Mouse (Mus musculus): ENCODE measurements around the gene Stub1. TPM values are rescaled to one million over a fixed set of nuclear protein-coding genes. Genes with fewer than 3 reads are reported as not detected.
"Not testable (repeated sequence)": the region's sequence is repeated elsewhere in the genome, so short reads cannot be mapped to it uniquely, and the experiment has no call there.

Gene Stub1
- polyA plus RNA-seq, 1 experiment from 2014 or later, result 336 TPM

DNA sequence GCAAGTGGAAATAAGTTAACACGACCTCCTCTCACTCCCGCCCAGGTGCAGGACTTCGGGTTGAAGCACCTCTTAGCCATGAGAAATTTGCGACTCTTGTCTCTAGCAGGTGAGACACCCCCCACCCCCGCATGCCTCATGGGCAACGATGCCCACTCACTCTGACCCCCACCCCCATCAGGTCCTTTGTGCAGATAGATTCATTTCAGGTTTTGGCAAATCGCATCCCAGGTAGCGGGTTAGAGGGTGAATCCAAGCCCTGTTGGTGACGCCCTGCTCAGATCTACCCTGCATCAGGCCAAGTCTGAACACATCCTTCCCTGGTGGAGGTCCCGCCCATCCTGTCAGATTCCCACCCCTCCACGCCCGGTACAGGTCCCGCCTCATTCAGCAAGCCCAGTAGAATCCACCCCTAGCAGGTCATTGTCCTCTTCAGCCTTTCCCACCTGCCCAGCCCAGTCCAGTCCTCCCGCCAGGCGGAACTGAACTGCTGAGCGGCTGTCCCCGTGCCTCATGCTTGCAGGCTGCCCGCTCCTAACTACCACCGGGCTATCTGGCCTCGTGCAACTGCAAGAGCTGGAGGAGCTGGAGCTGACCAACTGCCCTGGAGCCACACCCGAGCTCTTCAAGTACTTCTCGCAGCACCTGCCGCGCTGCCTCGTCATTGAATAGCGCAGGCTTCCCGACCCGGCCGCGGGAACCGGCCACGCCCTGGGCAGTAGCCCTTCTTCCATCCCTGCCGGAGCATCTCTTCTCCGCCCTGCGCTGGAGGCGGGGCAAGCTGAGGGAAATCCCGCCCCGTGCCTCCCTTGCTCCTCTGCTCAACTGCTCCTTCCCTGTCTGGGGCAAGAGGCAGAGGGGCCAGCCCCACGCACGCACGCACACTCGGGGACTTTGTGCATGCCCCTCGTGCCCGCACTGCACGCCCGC, 14.1 kb downstream of the Stub1 start:
- H3K9ac ChIP-seq, result no peak overlapping the region
- no peak for DNase-seq (ENCODE audit: low spot score)
- WGBS, result 11% methylated on average over 46 of the region's 46 CpGs

GRCm38 (mm10) chr17:25817662-25818061, 15.5 kb downstream of the Stub1 start:
- Histone ChIP-seq H3K9me3 (ENCODE audit: control insufficient read depth, low read length) (no peaks in the 10 kb centered on the region), H3K36me3 (replicated peaks; ENCODE audit: control insufficient read depth, insufficient read depth) (peaks cover 44% of the 10 kb centered on the region), H3K27me3 (ENCODE audit: control insufficient read depth, insufficient read depth, low read length) (peaks cover 22% of the 10 kb centered on the region; the same call in 1 of the 2 replicates), H3K4me2 (replicated peaks) (no peak overlapping the region), H3K27ac (no peak overlapping the region), H3K4me3 (replicated peaks; ENCODE audit: low read length) (no peak overlapping the region), H3K4me1 (replicated peaks; ENCODE audit: control insufficient read depth, insufficient read depth, low read length) (peaks cover 9% of the 10 kb centered on the region), H3K9ac (no peak overlapping the region)
- no peak for DNase-seq (ENCODE audit: low spot score)
- WGBS, result 89% methylated on average over 11 of the region's 11 CpGs
- no peak for ATAC-seq (ENCODE audit: low FRiP score)

More for the DNA sequence above, 14.1 kb downstream of the Stub1 start:
- no peaks in the 10 kb centered on the region for H3K9me3 ChIP-seq (ENCODE audit: control insufficient read depth, low read length)
- peaks cover 44% of the 10 kb centered on the region for H3K36me3 ChIP-seq (replicated peaks; ENCODE audit: control insufficient read depth, insufficient read depth)
- peaks cover 22% of the 10 kb centered on the region; the same call in 1 of the 2 replicates for H3K27me3 ChIP-seq (ENCODE audit: control insufficient read depth, insufficient read depth, low read length)
- no peak overlapping the region for H3K4me3 ChIP-seq (replicated peaks; ENCODE audit: low read length)
- no peak overlapping the region for H3K4me2 ChIP-seq (replicated peaks)
- H3K4me1 ChIP-seq (replicated peaks; ENCODE audit: control insufficient read depth, insufficient read depth, low read length), result peaks cover 4% of the 10 kb centered on the region
- no peak for ATAC-seq (ENCODE audit: low FRiP score)
- H3K27ac ChIP-seq, result no peak overlapping the region

DNA sequence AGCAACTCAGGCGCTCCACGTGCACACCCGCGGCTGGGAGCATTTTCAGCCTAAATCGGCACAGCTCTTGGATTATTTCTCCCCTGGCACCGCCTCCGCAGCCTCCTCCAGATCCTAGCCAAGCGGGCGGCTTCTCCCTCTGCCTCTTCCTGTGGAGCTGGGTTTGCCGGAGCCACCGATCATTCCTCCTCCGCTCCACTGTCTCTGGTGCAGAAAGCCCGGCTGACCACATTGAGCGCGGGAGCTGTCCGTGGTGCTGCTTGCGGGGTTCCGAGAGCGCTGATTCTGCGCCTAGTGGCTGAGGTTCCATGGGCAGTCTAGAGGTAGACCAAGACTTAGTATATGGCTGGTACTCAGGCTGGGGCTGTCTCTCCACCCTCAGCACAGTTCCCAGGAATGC, 19.7 kb downstream of the Stub1 start:
- H3K9ac ChIP-seq, result peak overlapping the region; percentile 44
- peak overlapping the region; percentile 39 for H3K4me2 ChIP-seq (replicated peaks)
- H3K27ac ChIP-seq, result no peak overlapping the region
- H3K36me3 ChIP-seq (replicated peaks; ENCODE audit: control insufficient read depth, insufficient read depth), result peaks cover 25% of the 10 kb centered on the region
- H3K27me3 ChIP-seq (ENCODE audit: control insufficient read depth, insufficient read depth, low read length), result peaks cover 12% of the 10 kb centered on the region; the same call in 1 of the 2 replicates
- no peak for ATAC-seq (ENCODE audit: low FRiP score)
- H3K9me3 ChIP-seq (ENCODE audit: control insufficient read depth, low read length), result no peaks in the 10 kb centered on the region
- WGBS, result 3% methylated on average over 20 of the region's 20 CpGs
- H3K4me1 ChIP-seq (replicated peaks; ENCODE audit: control insufficient read depth, insufficient read depth, low read length), result peaks cover 25% of the 10 kb centered on the region
- H3K4me3 ChIP-seq (replicated peaks; ENCODE audit: low read length), result 0 out of 2 replicates have a peak overlapping the region, but pooled peaks have one; percentile 2
- peak; percentile 74 for DNase-seq (ENCODE audit: low spot score)

- Histone ChIP-seq H3K4me2 (replicated peaks) (peak overlapping the region; percentile 99), H3K9me3 (ENCODE audit: control insufficient read depth, low read length) (no peaks in the 10 kb centered on the region), H3K27ac (no peak overlapping the region), H3K9ac (peak overlapping the region; percentile 99; the same call in 1 of the 2 replicates), H3K4me3 (replicated peaks; ENCODE audit: low read length) (peak overlapping the region; percentile 97; the same call in 1 of the 2 replicates), H3K27me3 (ENCODE audit: control insufficient read depth, insufficient read depth, low read length) (no peaks in the 10 kb centered on the region), H3K4me1 (replicated peaks; ENCODE audit: control insufficient read depth, insufficient read depth, low read length) (peaks cover 31% of the 10 kb centered on the region), H3K36me3 (replicated peaks; ENCODE audit: control insufficient read depth, insufficient read depth) (no peaks in the 10 kb centered on the region)
- no peak for ATAC-seq (ENCODE audit: low FRiP score)
- no peak for DNase-seq (ENCODE audit: low spot score)
- 80% methylated on average over 4 of the region's 4 CpGs for WGBS
Observed at GRCm38 (mm10) chr17:25810890-25811289, 22.3 kb downstream of the Stub1 start.

DNA sequence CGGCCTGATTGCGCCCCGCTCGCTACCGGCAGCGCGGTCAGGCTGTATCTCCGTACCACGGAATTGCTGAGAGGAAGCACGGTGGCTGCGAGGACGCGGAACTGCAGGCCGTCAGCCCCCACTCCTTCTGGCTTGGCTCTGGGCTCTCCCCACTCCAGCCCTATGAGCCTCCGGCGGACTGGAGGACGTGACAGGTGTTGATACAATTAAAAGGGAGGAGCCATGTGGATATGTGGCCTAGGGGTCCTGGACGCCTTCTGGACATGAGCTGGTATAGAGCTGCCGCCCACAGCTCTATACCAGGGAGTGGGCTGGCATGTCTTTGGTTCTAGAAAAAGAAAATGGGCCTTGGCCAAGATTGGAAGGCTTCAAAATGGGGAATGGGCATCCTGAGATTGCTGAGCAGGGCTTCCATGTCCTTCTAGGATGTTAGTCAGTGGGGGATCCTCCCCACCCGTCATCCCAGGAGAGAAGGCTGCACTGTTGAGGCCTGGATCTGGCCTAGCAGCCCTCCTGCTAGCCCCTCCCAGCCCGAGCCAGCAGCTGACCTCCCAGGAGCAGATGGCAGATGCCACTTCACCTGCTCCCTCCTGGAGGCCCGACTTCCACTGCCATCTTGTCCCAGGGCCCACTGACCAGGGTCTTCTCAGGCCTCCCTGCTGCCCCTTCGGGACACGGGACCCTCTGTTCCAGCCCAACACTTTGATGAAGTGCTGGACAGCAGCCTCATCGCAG, 23.4 kb downstream of the Stub1 start:
- Histone ChIP-seq H3K4me1 (replicated peaks; ENCODE audit: control insufficient read depth, insufficient read depth, low read length) (peaks cover 31% of the 10 kb centered on the region), H3K36me3 (replicated peaks; ENCODE audit: control insufficient read depth, insufficient read depth) (no peaks in the 10 kb centered on the region), H3K27ac (peak overlapping the region; percentile 99), H3K4me3 (replicated peaks; ENCODE audit: low read length) (peak overlapping the region; percentile 97), H3K9ac (peak overlapping the region; percentile 99), H3K9me3 (ENCODE audit: control insufficient read depth, low read length) (no peaks in the 10 kb centered on the region), H3K27me3 (ENCODE audit: control insufficient read depth, insufficient read depth, low read length) (no peaks in the 10 kb centered on the region), H3K4me2 (replicated peaks) (peak overlapping the region; percentile 99)
- ATAC-seq (ENCODE audit: low FRiP score), result peak; percentile 41
- WGBS, result 3% methylated on average over 24 of the region's 25 CpGs
- DNase-seq (ENCODE audit: low spot score), result no peak

DNA sequence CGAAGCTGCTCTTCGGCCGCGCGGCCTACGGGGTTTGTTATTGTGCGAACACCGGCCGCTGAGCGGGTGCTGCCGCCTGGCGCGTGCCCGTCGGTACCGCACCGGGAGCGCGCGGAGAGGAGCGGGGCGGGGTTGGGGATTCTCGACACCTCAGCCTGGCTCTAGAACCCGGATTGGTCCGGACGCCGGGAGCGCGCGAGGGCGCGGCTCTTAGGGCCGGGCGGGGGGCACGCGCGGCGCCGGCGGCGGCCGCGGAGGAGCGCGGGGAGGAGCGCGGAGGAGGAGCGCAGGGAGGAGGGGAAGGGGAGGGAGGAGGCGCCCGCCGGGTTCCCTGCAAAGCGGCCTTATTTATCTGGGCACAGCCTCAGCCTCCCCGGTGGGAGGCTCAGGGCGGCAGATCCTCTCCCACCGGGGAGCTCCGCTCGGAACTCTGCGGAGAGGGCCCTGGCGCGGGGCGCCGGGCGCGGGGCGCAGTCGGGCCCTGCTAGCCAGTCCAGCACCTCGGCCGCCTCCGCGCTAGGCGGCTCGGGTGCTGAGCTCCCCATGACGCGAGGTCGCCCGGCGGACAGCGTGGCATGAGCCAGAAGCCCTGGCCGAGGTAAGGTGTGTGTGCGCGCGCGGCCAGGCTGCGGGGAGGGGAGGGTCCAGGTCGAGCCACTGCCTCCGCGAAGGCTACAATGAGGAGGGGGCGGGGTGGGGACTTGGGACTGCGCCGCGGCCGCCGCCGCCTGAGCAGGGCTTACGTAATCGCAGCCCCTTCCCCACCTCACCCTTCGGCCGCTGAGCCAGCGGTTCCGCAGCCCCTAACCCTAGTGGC, 24.2 kb downstream of the Stub1 start, which contains the start of gene Fbxl16:
Gene Fbxl16 (plus strand): TSS at position 297 of the 817 bp plus-strand sequence.
- peak within 1 kb of the TSS; percentile 97 for H3K4me3 ChIP-seq (replicated peaks; ENCODE audit: low read length)
- WGBS, result under 1% methylated on average over 58 of the region's 100 CpGs

GRCm38 (mm10) chr17:25808028-25808427, 25.2 kb downstream of the Stub1 start:
- DNase-seq (ENCODE audit: low spot score) (no peak), ATAC-seq (ENCODE audit: low FRiP score) (no peak)
- Histone ChIP-seq H3K4me1 (replicated peaks; ENCODE audit: control insufficient read depth, insufficient read depth, low read length) (peaks cover 36% of the 10 kb centered on the region), H3K4me2 (replicated peaks) (peak overlapping the region; percentile 99), H3K9ac (peak overlapping the region; percentile 99), H3K36me3 (replicated peaks; ENCODE audit: control insufficient read depth, insufficient read depth) (no peaks in the 10 kb centered on the region), H3K27me3 (ENCODE audit: control insufficient read depth, insufficient read depth, low read length) (no peaks in the 10 kb centered on the region), H3K27ac (peak overlapping the region; percentile 99), H3K4me3 (replicated peaks; ENCODE audit: low read length) (peak overlapping the region; percentile 97), H3K9me3 (ENCODE audit: control insufficient read depth, low read length) (no peaks in the 10 kb centered on the region)
- 24% methylated on average over 5 of the region's 5 CpGs for WGBS

More for the DNA sequence above, 24.2 kb downstream of the Stub1 start, which contains the start of gene Fbxl16:
- H3K36me3 ChIP-seq (replicated peaks; ENCODE audit: control insufficient read depth, insufficient read depth), result no peaks in the 10 kb centered on the region
- H3K9ac ChIP-seq, result peak within 1 kb of the TSS; percentile 99
- H3K9me3 ChIP-seq (ENCODE audit: control insufficient read depth, low read length), result no peaks in the 10 kb centered on the region
- ATAC-seq (ENCODE audit: low FRiP score) (peak; percentile 88), DNase-seq (ENCODE audit: low spot score) (peak; percentile 92)
- peaks cover 33% of the 10 kb centered on the region for H3K4me1 ChIP-seq (replicated peaks; ENCODE audit: control insufficient read depth, insufficient read depth, low read length)
- peak within 1 kb of the TSS; percentile 99 for H3K4me2 ChIP-seq (replicated peaks)
- peak within 1 kb of the TSS; percentile 99 for H3K27ac ChIP-seq
- no peaks in the 10 kb centered on the region for H3K27me3 ChIP-seq (ENCODE audit: control insufficient read depth, insufficient read depth, low read length)

DNA sequence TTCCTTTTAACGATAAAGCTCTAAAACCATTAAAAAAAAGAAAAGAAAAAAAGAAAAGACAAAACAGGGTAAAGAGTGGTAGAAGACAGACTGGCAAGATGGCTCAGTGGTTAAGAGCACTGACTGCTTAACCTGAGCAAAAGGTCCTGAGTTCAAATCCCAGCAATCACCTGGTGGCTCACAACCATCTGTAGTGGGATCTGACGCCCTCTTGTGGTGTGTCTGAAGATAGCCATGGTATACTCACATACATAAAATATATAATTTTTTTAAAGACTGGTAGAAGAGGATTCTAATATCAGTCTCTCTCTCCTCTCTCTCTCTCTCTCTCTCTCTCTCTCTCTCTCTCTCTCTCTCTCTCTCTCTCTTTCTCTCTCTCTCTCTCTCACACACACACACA, 25.8 kb downstream of the Stub1 start:
- H3K4me1 ChIP-seq (replicated peaks; ENCODE audit: control insufficient read depth, insufficient read depth, low read length), result peaks cover 39% of the 10 kb centered on the region
- not testable (repeated sequence) for H3K36me3 ChIP-seq (replicated peaks; ENCODE audit: control insufficient read depth, insufficient read depth); H3K4me2 ChIP-seq (replicated peaks); H3K9ac ChIP-seq; H3K27me3 ChIP-seq (ENCODE audit: control insufficient read depth, insufficient read depth, low read length); H3K9me3 ChIP-seq (ENCODE audit: control insufficient read depth, low read length); DNase-seq (ENCODE audit: low spot score); H3K27ac ChIP-seq; ATAC-seq (ENCODE audit: low FRiP score); H3K4me3 ChIP-seq (replicated peaks; ENCODE audit: low read length)
- 49% methylated on average over 2 of the region's 2 CpGs for WGBS
